Mouse (Mus musculus) cerebellum, postnatal 14 days (tissue): Measurements from ENCODE around the gene Hbq1a.

Experiments
- DNase-seq, 2 experiments: peaks; one replicate each; pipeline ENCODE4 v3.0.0; 2021; ENCODE audit warnings: mixed read lengths in 2 of 2

The Hbq1a gene

GRCm38 (mm10) chr11:32331075-32331474 lies 31.2 kb downstream of the Hbq1a start:
- DNase-seq, result no peak

DNA sequence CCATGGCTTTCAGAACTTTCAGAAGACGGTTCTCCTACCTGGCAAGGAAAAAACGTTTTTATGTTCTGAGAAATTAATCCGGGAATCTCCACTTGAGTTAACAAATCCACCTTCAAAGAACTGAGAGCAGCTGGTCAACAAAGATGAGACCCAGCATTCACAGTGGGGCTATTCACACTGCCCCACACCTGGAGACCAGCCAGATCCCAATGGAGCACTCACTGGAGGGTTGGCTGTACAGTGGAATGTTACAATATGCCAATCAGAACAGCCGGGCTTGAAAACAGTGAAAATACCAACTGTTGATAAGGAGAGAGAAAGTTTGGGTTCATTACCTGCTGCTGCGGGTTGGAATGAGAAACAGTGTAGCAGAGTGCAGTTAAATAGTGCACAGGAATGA lies 32.0 kb downstream of the Hbq1a start:
- peak in 1 of 2 experiments; percentile 40 for DNase-seq

DNA sequence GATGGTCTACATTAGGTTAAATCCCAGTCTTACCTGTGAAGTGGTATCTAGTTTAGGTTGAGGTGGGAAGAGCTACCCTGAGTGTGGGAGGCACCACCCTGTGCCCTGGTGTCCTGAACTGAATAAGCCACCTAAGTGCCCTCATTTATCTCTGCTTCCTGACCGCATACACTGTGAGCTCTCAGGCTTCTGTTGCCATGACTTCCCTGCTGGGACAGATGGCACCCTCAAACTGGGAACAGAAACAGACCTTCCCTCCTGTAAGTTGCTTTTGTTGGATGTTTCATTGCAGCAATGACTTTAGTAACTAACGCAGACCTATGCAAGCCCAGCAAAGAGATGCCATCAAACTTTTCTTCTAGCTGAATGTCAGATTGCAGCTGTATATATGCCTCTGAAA lies 33.4 kb downstream of the Hbq1a start:
- DNase-seq, result peak in 1 of 2 experiments; percentile 37

DNA sequence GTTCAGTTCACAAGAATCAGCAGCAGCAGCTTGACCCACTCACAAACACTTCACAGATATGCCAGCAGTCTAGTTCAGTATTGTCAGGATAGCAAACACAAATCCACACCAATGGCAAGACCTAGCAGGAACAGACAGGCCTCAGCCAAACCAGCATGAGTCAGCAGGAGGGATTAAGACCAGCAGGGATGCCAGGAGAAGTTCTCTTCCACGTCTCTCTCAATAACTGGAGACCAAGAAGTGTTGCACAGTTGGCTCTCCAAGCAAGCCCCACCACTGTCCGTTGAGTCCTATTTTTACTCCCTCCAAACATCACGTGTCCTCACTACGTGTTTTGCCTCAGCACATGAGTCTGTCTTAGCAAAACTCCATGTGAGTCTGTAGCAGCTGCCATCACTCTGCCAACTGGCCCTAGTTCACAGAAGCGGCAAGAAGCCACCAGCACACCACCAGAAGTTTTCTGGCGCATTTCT lies 36.6 kb downstream of the Hbq1a start:
- no peak for DNase-seq

GRCm38 (mm10) chr11:32339131-32339531 lies 39.3 kb downstream of the Hbq1a start:
- DNase-seq, result no peak

GRCm38 (mm10) chr11:32340476-32341473 lies 40.9 kb downstream of the Hbq1a start:
- DNase-seq, result peak; percentile 56 to 72

- DNase-seq, result peak; percentile 66 to 75
Observed at GRCm38 (mm10) chr11:32342770-32343191, 42.9 kb downstream of the Hbq1a start.

DNA sequence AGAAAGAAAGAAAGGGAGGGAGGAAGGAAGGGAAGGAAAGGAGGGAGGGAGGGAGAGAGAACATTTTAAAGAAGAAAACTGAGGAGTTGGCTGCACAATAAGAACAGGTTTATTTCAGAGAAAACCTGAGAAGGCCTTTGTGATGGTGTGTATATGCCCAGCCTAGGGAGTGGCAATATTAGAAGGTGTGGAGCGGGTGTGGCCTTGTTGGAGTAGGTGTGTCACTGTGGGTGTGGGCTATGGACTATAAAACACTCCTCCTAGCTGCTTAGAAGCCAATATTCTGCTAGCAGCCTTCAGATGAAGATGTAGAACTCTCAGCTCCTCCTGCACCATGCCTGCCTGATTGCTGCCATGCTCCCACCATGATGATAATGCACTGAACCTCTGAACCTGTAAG lies 43.5 kb downstream of the Hbq1a start:
- no peak for DNase-seq

DNA sequence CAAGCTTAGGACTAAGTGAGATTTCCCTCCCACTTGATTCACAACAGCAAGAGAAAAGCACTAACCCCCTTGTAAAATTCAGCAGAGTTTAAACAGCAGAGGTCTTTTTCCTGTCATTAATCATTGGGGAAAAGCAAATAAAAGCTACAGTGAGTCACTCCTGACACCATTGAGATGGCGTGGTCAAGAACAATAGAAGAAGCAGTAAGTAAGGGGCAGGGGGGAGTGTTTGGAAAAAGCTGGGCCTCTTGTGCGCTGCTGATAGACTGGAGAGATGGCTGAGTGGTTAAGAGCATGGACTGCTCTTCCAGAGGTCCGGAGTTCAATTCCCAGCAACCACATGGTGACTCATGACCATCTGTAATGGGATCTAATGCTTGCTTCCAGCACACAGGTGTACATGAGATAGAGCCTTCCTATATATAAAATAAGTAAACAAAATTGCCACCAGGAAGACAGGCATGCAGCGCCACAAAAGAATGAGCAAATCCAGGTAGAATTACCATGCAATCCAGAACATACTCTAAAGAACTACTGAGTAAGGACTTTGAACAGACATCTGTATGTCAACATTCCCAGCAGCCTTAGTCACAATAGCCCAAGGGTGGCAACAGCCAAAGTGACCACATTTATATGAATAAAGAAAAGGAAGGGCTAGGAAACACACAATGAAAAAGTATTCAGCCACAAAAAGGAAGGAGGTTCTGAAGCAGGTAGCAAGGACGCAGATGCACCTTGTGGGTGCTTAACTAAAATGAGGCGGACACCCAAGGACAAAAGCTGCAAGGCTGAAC lies 45.8 kb downstream of the Hbq1a start:
- no peak for DNase-seq

GRCm38 (mm10) chr11:32347264-32347606 lies 47.4 kb downstream of the Hbq1a start:
- no peak for DNase-seq

DNA sequence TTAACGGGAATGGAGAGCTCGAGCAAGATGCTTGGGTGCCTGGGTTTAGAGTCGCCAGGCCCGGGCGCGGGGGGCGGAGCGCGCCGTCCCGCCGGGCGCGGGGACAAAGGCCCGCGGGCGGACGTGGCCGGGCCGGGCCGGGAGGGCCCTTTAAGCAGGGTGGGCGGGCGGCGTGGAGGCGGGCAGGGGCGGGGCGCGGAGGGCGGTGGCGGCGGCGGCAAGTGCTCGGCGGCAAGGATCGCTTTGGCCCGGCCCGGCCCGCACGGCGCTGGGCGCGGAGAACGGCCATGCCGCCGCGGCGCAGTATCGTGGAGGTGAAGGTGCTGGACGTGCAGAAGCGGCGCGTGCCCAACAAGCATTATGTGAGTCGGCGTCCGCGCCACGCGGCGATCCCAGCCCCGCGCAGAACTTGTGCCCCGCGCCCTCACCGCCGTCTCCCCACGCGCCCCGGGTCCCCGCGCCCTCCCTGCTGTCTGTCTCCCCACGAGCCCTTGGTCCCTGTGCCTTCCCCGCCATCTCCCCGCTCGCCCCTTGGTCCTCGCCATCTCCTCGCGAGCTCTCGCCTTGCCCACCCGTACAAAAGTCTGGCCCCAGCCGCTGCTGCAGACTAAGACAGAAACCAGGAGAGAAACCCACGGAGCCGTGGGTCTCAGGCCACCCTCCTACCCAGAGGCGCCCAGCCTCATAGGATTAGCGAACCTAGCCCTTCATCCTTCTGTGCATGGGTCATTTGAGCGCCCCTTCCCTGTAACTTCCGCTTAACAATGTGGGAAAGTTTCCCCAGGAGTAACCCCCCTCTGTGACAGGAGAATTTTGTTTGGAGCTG lies 48.0 kb downstream of the Hbq1a start, which contains the start of gene Sh3pxd2b:
Sh3pxd2b (plus strand) TSS at position 214 of the 826 bp plus-strand sequence.
- peak; percentile 71 to 72 for DNase-seq

- DNase-seq, result no peak
Observed at GRCm38 (mm10) chr11:32348433-32349283, 48.8 kb downstream of the Hbq1a start.

- no peak for DNase-seq
Observed at GRCm38 (mm10) chr11:32349284-32349953, 49.5 kb downstream of the Hbq1a start.
